Mouse (Mus musculus) large intestine, adult 2 months (tissue): ENCODE data around the gene Gm13271. TPM values are rescaled to one million over a fixed set of nuclear protein-coding genes. Genes with fewer than 3 reads are reported as not detected.
"Not testable (repeated sequence)": the region's sequence is repeated elsewhere in the genome, so short reads cannot be mapped to it uniquely, and the experiment has no call there.

Source experiments
- DNase-seq: peaks from one replicate; pipeline ENCODE4 v3.0.0-alpha.2; 2012; ENCODE audit warnings: low read depth, low spot score
- WGBS: fragments of 180-500 bp; shearing (Covaris S2); methylation state at CpG from one replicate; pipeline ENCODE4 v1.1.7; 2018; 5-methylcytosine and 5-hydroxymethylcytosine counted together
- polyA plus RNA-seq: library from polyadenylated mRNA; depleted of rRNA; stranded (reverse); fragments of >200 nt; gene quantifications from 2 replicates; pipeline ENCODE4 v1.2.3, GENCODE M21; 2012

Gm13271 gene
- polyA plus RNA-seq, 1 experiment = not detected

DNA sequence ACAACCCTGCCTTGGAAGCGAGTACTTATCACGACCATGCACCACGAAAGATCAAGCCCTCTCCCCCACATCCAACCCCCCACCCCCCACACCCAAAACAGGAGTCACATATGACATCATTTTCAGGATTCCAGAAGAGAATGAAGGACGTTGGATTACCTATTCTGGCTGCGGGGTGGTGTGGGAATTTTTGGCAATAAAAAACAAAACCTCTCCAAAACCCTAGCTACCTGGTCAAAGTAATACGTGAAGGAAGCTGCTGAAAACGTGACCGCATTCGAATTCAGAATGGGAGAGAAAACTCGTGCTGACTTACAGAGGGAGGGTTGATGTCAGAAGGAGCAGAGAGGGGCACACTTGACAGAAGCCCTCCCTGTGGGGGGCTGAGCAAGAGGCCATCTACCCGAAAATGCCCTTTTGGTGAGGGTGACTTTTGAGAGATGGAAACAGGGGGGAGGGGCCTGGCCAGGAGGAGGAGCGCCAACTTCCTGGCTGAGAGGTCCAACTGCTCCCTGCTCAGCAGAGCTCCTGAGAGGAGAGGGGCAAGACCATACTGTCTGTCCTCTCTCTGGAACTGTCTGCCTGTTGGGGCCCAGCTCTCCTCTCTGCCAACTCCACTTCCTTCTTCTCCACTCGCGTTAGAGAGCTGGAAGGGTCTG is 5.1 kb downstream of the Gm13271 start, which contains the start of gene Gm13283:
TSS of gene Gm13283 (plus strand) at position 510 of the 659 bp plus-strand sequence.
- DNase-seq = not testable (repeated sequence)
- WGBS = 19% methylated on average over 10 of the region's 14 CpGs

DNA sequence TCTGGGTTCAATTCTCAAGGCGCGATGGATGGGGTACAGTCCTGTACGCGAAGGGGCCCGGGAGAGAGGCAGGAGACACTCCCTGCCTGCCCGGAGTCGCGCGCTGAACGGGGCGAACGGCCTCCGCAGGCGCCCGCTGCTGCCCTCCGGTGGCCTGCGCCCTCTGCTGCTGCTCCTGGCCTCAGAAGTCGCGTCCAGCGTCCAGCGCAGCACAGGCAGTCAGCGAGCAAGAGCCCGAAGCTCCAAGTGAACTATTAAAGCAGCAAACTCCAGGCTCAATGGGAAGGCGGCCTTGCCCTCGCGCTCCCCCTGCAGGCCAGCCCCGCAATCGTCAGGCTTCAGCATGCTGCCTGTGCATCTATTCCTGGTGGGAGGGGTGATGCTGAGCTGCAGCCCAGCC is 5.8 kb downstream of the Gm13271 start:
- WGBS = 0% methylated on average over 24 of the region's 28 CpGs
- peak; percentile 51 for DNase-seq

DNA sequence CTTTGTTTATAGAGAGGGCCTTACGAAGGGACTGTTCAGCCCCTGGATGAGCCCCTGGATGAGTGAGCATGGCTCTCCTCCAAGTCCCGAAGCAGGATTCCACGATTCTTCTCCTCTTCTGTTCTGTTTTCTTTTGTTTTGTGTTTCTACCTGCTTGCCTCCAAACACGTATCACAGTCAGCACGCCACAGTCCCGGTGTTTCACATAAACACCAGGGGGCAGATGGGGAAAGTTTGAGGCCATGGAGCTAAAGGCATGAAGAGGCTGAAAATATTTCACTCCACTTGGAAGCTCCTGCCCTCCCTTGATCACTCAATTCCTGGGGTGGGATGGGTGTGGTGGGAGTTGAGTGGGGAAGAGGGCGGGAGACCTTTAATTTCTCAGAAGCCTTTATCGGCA is 7.1 kb downstream of the Gm13271 start:
- 70% methylated on average over 6 of the region's 8 CpGs for WGBS
- DNase-seq = not testable (repeated sequence)

DNA sequence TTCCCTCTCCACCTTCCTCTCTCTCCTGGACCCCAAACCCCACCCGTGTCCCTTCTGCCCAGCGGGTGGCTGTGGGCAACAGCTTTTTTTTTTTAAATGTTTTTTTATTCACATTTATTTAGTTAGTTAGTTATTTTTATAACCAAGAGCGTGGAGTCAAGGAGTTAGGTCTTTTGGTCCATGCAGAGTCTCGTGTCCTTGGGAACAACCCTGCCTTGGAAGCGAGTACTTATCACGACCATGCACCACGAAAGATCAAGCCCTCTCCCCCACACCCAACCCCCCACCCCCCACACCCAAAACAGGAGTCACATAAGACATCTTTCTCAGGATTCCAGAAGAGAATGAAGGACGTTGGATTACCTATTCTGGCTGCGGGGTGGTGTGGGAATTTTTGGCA is 7.7 kb downstream of the Gm13271 start:
- DNase-seq = not testable (repeated sequence)
- 49% methylated on average over 9 of the region's 9 CpGs for WGBS

DNA sequence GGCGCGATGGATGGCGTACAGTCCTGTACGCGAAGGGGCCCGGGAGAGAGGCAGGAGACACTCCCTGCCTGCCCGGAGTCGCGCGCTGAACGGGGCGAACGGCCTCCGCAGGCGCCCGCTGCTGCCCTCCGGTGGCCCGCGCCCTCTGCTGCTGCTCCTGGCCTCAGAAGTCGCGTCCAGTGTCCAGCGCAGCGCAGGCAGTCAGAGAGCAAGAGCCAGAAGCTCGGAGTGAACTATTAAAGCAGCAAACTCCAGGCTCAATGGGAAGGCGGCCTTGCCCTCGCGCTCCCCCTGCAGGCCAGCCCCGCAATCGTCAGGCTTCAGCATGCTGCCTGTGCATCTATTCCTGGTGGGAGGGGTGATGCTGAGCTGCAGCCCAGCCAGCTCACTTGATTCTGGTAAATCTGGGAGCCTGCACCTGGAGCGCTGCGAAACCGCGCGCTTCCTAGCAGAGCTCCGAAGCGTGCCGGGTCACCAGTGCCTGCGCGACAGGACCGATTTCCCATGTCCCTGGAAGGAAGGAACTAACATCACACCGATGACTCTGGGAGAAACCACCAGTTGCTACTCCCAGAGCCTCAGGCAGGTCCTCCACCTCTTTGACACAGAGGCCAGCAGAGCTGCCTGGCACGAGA is 8.8 kb downstream of the Gm13271 start:
- WGBS = 3% methylated on average over 34 of the region's 42 CpGs
- DNase-seq = peak; percentile 25

DNA sequence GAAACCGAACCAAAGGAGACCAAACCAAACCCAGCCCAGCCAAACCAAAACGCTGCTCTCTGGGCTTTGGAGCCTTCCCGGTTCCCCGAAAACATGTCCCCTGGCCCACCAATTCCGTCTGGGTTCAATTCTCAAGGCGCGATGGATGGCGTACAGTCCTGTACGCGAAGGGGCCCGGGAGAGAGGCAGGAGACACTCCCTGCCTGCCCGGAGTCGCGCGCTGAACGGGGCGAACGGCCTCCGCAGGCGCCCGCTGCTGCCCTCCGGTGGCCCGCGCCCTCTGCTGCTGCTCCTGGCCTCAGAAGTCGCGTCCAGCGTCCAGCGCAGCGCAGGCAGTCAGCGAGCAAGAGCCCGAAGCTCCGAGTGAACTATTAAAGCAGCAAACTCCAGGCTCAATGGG is 18.9 kb downstream of the Gm13271 start, which contains the start of gene Gm13290:
TSS of gene Gm13290 (plus strand) at position 301 of the 400 bp plus-strand sequence.
- not testable (repeated sequence) for DNase-seq
- WGBS = no CpG with 5 or more reads among the region's 32 CpGs

DNA sequence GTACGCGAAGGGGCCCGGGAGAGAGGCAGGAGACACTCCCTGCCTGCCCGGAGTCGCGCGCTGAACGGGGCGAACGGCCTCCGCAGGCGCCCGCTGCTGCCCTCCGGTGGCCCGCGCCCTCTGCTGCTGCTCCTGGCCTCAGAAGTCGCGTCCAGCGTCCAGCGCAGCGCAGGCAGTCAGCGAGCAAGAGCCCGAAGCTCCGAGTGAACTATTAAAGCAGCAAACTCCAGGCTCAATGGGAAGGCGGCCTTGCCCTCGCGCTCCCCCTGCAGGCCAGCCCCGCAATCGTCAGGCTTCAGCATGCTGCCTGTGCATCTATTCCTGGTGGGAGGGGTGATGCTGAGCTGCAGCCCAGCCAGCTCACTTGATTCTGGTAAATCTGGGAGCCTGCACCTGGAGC is 22.0 kb downstream of the Gm13271 start, which contains the start of gene Gm13289:
TSS of gene Gm13289 (plus strand) at position 301 of the 400 bp plus-strand sequence.
- no CpG with 5 or more reads among the region's 29 CpGs for WGBS
- DNase-seq = not testable (repeated sequence)

DNA sequence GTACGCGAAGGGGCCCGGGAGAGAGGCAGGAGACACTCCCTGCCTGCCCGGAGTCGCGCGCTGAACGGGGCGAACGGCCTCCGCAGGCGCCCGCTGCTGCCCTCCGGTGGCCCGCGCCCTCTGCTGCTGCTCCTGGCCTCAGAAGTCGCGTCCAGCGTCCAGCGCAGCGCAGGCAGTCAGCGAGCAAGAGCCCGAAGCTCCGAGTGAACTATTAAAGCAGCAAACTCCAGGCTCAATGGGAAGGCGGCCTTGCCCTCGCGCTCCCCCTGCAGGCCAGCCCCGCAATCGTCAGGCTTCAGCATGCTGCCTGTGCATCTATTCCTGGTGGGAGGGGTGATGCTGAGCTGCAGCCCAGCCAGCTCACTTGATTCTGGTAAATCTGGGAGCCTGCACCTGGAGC is 24.9 kb downstream of the Gm13271 start, which contains the start of gene Gm13272:
TSS of gene Gm13272 (plus strand) at position 301 of the 400 bp plus-strand sequence.
- DNase-seq = not testable (repeated sequence)
- no CpG with 5 or more reads among the region's 29 CpGs for WGBS

- DNase-seq = not testable (repeated sequence)
- WGBS = 60% methylated on average over 16 of the region's 18 CpGs
These were observed 25.7 kb downstream of the Gm13271 start for GRCm38 (mm10) chr4:88780320-88780719.

- not testable (repeated sequence) for DNase-seq
- WGBS = 18% methylated on average over 4 of the region's 7 CpGs
These were observed 27.2 kb downstream of the Gm13271 start, which contains the start of gene Ifnz for GRCm38 (mm10) chr4:88781831-88782230. TSS of gene Ifnz (plus strand) at chr4:88782131.

DNA sequence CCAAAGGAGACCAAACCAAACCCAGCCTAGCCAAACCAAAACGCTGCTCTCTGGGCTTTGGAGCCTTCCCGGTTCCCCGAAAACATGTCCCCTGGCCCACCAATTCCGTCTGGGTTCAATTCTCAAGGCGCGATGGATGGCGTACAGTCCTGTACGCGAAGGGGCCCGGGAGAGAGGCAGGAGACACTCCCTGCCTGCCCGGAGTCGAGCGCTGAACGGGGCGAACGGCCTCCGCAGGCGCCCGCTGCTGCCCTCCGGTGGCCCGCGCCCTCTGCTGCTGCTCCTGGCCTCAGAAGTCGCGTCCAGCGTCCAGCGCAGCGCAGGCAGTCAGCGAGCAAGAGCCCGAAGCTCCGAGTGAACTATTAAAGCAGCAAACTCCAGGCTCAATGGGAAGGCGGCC is 27.7 kb downstream of the Gm13271 start:
- 0% methylated on average over 16 of the region's 31 CpGs for WGBS
- not testable (repeated sequence) for DNase-seq

DNA sequence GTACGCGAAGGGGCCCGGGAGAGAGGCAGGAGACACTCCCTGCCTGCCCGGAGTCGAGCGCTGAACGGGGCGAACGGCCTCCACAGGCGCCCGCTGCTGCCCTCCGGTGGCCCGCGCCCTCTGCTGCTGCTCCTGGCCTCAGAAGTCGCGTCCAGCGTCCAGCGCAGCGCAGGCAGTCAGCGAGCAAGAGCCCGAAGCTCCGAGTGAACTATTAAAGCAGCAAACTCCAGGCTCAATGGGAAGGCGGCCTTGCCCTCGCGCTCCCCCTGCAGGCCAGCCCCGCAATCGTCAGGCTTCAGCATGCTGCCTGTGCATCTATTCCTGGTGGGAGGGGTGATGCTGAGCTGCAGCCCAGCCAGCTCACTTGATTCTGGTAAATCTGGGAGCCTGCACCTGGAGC is 30.7 kb downstream of the Gm13271 start, which contains the start of gene Gm13276:
TSS of gene Gm13276 (plus strand) at position 301 of the 400 bp plus-strand sequence.
- no CpG with 5 or more reads among the region's 27 CpGs for WGBS
- DNase-seq = not testable (repeated sequence)

DNA sequence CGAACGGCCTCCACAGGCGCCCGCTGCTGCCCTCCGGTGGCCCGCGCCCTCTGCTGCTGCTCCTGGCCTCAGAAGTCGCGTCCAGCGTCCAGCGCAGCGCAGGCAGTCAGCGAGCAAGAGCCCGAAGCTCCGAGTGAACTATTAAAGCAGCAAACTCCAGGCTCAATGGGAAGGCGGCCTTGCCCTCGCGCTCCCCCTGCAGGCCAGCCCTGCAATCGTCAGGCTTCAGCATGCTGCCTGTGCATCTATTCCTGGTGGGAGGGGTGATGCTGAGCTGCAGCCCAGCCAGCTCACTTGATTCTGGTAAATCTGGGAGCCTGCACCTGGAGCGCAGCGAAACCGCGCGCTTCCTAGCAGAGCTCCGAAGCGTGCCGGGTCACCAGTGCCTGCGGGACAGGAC is 33.7 kb downstream of the Gm13271 start, which contains the start of gene Gm13277:
TSS of gene Gm13277 (plus strand) at position 231 of the 400 bp plus-strand sequence.
- DNase-seq = not testable (repeated sequence)
- WGBS = 0% methylated on average over 4 of the region's 28 CpGs

GRCm38 (mm10) chr4:88791250-88791649 is 36.6 kb downstream of the Gm13271 start, which contains the start of gene Gm13278:
TSS of gene Gm13278 (plus strand) at chr4:88791550.
- not testable (repeated sequence) for DNase-seq
- no CpG with 5 or more reads among the region's 28 CpGs for WGBS

DNA sequence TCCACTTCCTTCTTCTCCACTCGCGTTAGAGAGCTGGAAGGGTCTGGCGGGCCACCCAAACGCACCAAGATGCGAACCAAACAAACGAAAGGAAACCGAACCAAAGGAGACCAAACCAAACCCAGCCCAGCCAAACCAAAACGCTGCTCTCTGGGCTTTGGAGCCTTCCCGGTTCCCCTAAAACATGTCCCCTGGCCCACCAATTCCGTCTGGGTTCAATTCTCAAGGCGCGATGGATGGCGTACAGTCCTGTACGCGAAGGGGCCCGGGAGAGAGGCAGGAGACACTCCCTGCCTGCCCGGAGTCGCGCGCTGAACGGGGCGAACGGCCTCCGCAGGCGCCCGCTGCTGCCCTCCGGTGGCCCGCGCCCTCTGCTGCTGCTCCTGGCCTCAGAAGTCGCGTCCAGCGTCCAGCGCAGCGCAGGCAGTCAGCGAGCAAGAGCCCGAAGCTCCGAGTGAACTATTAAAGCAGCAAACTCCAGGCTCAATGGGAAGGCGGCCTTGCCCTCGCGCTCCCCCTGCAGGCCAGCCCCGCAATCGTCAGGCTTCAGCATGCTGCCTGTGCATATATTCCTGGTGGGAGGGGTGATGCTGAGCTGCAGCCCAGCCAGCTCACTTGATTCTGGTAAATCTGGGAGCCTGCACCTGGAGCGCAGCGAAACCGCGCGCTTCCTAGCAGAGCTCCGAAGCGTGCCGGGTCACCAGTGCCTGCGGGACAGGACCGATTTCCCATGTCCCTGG is 39.4 kb downstream of the Gm13271 start, which contains the start of gene Gm13275:
TSS of gene Gm13275 (plus strand) at position 552 of the 740 bp plus-strand sequence.
- DNase-seq = not testable (repeated sequence)
- under 1% methylated on average over 15 of the region's 52 CpGs for WGBS

GRCm38 (mm10) chr4:88797097-88797496 is 42.4 kb downstream of the Gm13271 start, which contains the start of gene Gm13279:
TSS of gene Gm13279 (plus strand) at chr4:88797397.
- no CpG with 5 or more reads among the region's 28 CpGs for WGBS
- not testable (repeated sequence) for DNase-seq

DNA sequence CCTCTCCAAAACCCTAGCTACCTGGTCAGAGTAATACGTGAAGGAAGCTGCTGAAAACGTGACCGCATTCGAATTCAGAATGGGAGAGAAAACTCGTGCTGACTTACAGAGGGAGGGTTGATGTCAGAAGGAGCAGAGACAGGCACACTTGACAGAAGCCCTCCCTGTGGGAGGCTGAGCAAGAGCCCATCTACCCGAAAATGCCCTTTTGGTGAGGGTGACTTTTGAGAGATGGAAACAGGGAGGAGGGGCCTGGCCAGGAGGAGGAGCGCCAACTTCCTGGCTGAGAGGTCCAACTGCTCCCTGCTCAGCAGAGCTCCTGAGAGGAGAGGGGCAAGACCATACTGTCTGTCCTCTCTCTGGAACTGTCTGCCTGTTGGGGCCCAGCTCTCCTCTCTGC is 44.7 kb downstream of the Gm13271 start, which contains the start of gene Gm13285:
TSS of gene Gm13285 (plus strand) at position 301 of the 400 bp plus-strand sequence.
- WGBS = 16% methylated on average over 6 of the region's 7 CpGs
- not testable (repeated sequence) for DNase-seq

DNA sequence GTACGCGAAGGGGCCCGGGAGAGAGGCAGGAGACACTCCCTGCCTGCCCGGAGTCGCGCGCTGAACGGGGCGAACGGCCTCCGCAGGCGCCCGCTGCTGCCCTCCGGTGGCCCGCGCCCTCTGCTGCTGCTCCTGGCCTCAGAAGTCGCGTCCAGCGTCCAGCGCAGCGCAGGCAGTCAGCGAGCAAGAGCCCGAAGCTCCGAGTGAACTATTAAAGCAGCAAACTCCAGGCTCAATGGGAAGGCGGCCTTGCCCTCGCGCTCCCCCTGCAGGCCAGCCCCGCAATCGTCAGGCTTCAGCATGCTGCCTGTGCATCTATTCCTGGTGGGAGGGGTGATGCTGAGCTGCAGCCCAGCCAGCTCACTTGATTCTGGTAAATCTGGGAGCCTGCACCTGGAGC is 48.3 kb downstream of the Gm13271 start, which contains the start of gene Gm13287:
TSS of gene Gm13287 (plus strand) at position 301 of the 400 bp plus-strand sequence.
- not testable (repeated sequence) for DNase-seq
- no CpG with 5 or more reads among the region's 29 CpGs for WGBS
